Mouse (Mus musculus): ENCODE measurements around the gene Gm5901. TPM values are rescaled to one million over a fixed set of nuclear protein-coding genes. Genes with fewer than 3 reads are reported as not detected.

Gene Gm5901
- polyA plus RNA-seq, 1 experiment from 2014 or later: not detected

Other genes with a start within 250 kb of the Gm5901 start
- gene Olfr683, start 228.0 kb upstream of the Gm5901 start, polyA plus RNA-seq (2016; fragmentation: Nextera tagmentation; extraction: Ambion mirVana): not detected in 2 replicates
- gene Olfr684, start 211.4 kb upstream of the Gm5901 start, polyA plus RNA-seq (2016; fragmentation: Nextera tagmentation; extraction: Ambion mirVana): not detected in 2 replicates
- not detected in 2 replicates for gene Olfr685, start 189.0 kb upstream of the Gm5901 start, polyA plus RNA-seq (2016; fragmentation: Nextera tagmentation; extraction: Ambion mirVana)
- not detected in 2 replicates for gene Olfr686, start 167.6 kb upstream of the Gm5901 start, polyA plus RNA-seq (2016; fragmentation: Nextera tagmentation; extraction: Ambion mirVana)
- not detected in 2 replicates for gene Olfr688, start 86.9 kb upstream of the Gm5901 start, polyA plus RNA-seq (2016; fragmentation: Nextera tagmentation; extraction: Ambion mirVana)
- not detected in 2 replicates for gene Olfr689, start 63.9 kb upstream of the Gm5901 start, polyA plus RNA-seq (2016; fragmentation: Nextera tagmentation; extraction: Ambion mirVana)
- gene Olfr690, start 40.9 kb upstream of the Gm5901 start, polyA plus RNA-seq (2016; fragmentation: Nextera tagmentation; extraction: Ambion mirVana): not detected in 2 replicates
- not detected in 2 replicates for gene Olfr691, start 32.8 kb upstream of the Gm5901 start, polyA plus RNA-seq (2016; fragmentation: Nextera tagmentation; extraction: Ambion mirVana)
- not detected in 2 replicates for gene Olfr692, start 6.8 kb upstream of the Gm5901 start, polyA plus RNA-seq (2016; fragmentation: Nextera tagmentation; extraction: Ambion mirVana)
- gene Fam160a2, start 25.0 kb downstream of the Gm5901 start, polyA plus RNA-seq (2016; fragmentation: Nextera tagmentation; extraction: Ambion mirVana): 34.0 and 36.2 TPM in 2 replicates
- not detected in 2 replicates for gene Cnga4, start 29.5 kb downstream of the Gm5901 start, polyA plus RNA-seq (2016; fragmentation: Nextera tagmentation; extraction: Ambion mirVana)
- gene Cckbr, start 50.7 kb downstream of the Gm5901 start, polyA plus RNA-seq (2016; fragmentation: Nextera tagmentation; extraction: Ambion mirVana): not detected in 2 replicates
- 68.1 and 72.6 TPM in 2 replicates for gene Cavin3, start 107.3 kb downstream of the Gm5901 start, polyA plus RNA-seq (2016; fragmentation: Nextera tagmentation; extraction: Ambion mirVana)
- 52.4 and 54.6 TPM in 2 replicates for gene Smpd1, start 179.3 kb downstream of the Gm5901 start, polyA plus RNA-seq (2016; fragmentation: Nextera tagmentation; extraction: Ambion mirVana)
- gene Apbb1, start 206.6 kb downstream of the Gm5901 start, polyA plus RNA-seq (2016; fragmentation: Nextera tagmentation; extraction: Ambion mirVana): 48.8 and 52.9 TPM in 2 replicates
- gene Hpx, start 225.1 kb downstream of the Gm5901 start, polyA plus RNA-seq (2016; fragmentation: Nextera tagmentation; extraction: Ambion mirVana): 0.33 and 1.9 TPM in 2 replicates

Measured in heart, embryonic 12.5 days (tissue).